Mouse (Mus musculus) lung, postnatal 0 days (tissue): Measurements from ENCODE around the gene Kifc1. TPM values are rescaled to one million over a fixed set of nuclear protein-coding genes. Genes with fewer than 3 reads are reported as not detected.
"Not testable (repeated sequence)": the region's sequence is repeated elsewhere in the genome, so short reads cannot be mapped to it uniquely, and the experiment has no call there.

Experiments
- ATAC-seq: fragments of 200-750 bp; cut with Nextera tagmentation; 2 replicates; pipeline ENCODE4 v1.8.0; 2017; ENCODE audit warnings: moderate library complexity
- DNase-seq: peaks from one replicate; pipeline ENCODE4 v3.0.0-alpha.2; 2016; ENCODE audit warnings: low spot score
- H3K27ac ChIP-seq: fragments of 300-500 bp; sonication (generic); 2 replicates; pipeline ENCODE4 v1.5.1; 2014; ENCODE audit warnings: antibody characterized with exemption, mild to moderate bottlenecking, low read length, mixed read lengths
- H3K27me3 ChIP-seq: fragments of 300-500 bp; sonication (generic); replicated peaks from 2 replicates; pipeline ENCODE4 v1.6.1; 2014; ENCODE audit warnings: low read length, mixed read lengths; ENCODE audit not compliant: insufficient read depth
- H3K36me3 ChIP-seq: fragments of 300-500 bp; sonication (generic); 2 replicates; pipeline ENCODE4 v1.6.1; 2014; ENCODE audit warnings: low read length, mixed read lengths; ENCODE audit not compliant: insufficient read depth
- H3K4me1 ChIP-seq: fragments of 300-500 bp; sonication (generic); 2 replicates; pipeline ENCODE4 v1.6.1; 2014; ENCODE audit warnings: antibody characterized with exemption, low read depth, low read length, mixed read lengths; ENCODE audit not compliant: insufficient read depth
- H3K4me2 ChIP-seq: fragments of 300-500 bp; sonication (generic); replicated peaks from 2 replicates; pipeline ENCODE4 v1.6.1; 2014; ENCODE audit warnings: low read depth, mild to moderate bottlenecking, low read length, moderate library complexity, mixed read lengths
- H3K4me3 ChIP-seq: fragments of 300-500 bp; sonication (generic); 2 replicates; pipeline ENCODE4 v1.5.1; 2014; ENCODE audit warnings: low read depth, low read length
- H3K9ac ChIP-seq: fragments of 300-500 bp; sonication (generic); replicated peaks from 2 replicates; pipeline ENCODE4 v1.6.1; 2014; ENCODE audit warnings: low read depth, mild to moderate bottlenecking
- H3K9me3 ChIP-seq: fragments of 300-500 bp; sonication (generic); 2 replicates; pipeline ENCODE4 v1.6.1; 2016; ENCODE audit warnings: low read length, mixed read lengths
- CTCF ChIP-seq: IDR thresholded peaks from 2 replicates; pipeline ENCODE4 v1.5.1; 2016; ENCODE audit warnings: antibody characterized with exemption, mild to moderate bottlenecking
- EP300 ChIP-seq: IDR thresholded peaks from 2 replicates; pipeline ENCODE4 v1.6.1; 2016; ENCODE audit warnings: antibody characterized with exemption, mild to moderate bottlenecking, control low read depth
- WGBS: fragments of 180-500 bp; shearing (Covaris S2); extraction: QIAGEN DNeasy Blood & Tissue Kit; methylation state at CpG from one replicate; pipeline ENCODE4 v1.1.7; 2014; 5-methylcytosine and 5-hydroxymethylcytosine counted together
- polyA plus RNA-seq: library from polyadenylated mRNA; unstranded; fragments of >200 nt; fragmentation: Nextera tagmentation; extraction: Ambion mirVana; gene quantifications from 2 replicates; pipeline ENCODE4 v1.2.1, GENCODE M21; 2015

Gene Kifc1
- polyA plus RNA-seq, 1 experiment from 2014 or later = 0.37 TPM

DNA sequence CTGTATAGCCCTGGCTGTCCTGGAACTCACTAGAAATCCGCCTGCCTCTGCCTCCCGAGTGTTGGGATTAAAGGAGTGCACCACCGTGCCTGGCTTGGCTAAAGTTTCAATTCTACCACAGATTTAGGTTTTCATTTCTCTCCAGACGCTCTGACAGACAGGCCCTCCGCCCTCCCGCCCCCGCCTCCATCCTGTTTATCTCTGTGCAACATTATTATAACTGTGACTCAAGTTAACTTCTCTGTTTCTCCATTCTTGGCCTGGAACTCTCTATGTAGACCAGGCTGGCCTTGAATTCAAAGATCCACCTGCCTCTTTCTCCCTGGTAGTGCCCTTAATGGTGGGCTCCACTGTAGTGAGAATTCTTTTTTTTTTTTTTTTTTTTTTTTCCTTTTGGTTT, 12.0 kb upstream of the Kifc1 start:
- Histone ChIP-seq H3K4me1 (no peaks in the 10 kb centered on the region), H3K9ac (no peak overlapping the region), H3K36me3 (no peaks in the 10 kb centered on the region), H3K4me3 (no peak overlapping the region), H3K4me2 (no peak overlapping the region), H3K9me3 (no peaks in the 10 kb centered on the region), H3K27me3 (no peaks in the 10 kb centered on the region), H3K27ac (no peak overlapping the region)
- no peak for DNase-seq
- WGBS = 57% methylated on average over 7 of the region's 7 CpGs
- TF ChIP-seq EP300 (no peak), CTCF (no peak)
- ATAC-seq = no peak

DNA sequence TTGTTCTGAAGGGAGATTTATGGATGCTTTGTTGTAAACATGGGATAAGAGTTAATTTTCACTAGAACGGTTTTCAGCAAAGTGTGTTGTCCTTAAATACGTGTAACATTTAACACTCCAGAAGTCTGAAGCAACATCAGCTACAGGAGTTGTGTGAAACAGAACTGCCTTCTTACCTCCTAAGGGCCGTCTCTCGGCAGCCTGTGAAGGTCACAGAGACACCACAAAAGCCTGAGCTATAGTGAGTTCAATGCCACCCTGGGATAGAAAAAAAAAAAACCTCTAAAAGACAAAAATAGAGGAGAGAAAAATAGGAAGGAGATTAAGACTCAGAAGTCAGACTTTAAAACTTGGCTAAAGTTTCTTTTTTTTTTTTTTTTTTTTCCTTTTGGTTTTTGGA, 11.6 kb upstream of the Kifc1 start:
- no peaks in the 10 kb centered on the region for H3K27me3 ChIP-seq
- DNase-seq (no peak), ATAC-seq (no peak)
- no peak overlapping the region for H3K9ac ChIP-seq
- no peaks in the 10 kb centered on the region for H3K4me1 ChIP-seq
- no peak for TF ChIP-seq EP300
- no peak for TF ChIP-seq CTCF
- no peak overlapping the region for H3K4me3 ChIP-seq
- no peaks in the 10 kb centered on the region for H3K36me3 ChIP-seq
- no peak overlapping the region for H3K4me2 ChIP-seq
- no peak overlapping the region for H3K27ac ChIP-seq
- 46% methylated on average over 4 of the region's 4 CpGs for WGBS
- no peaks in the 10 kb centered on the region for H3K9me3 ChIP-seq

DNA sequence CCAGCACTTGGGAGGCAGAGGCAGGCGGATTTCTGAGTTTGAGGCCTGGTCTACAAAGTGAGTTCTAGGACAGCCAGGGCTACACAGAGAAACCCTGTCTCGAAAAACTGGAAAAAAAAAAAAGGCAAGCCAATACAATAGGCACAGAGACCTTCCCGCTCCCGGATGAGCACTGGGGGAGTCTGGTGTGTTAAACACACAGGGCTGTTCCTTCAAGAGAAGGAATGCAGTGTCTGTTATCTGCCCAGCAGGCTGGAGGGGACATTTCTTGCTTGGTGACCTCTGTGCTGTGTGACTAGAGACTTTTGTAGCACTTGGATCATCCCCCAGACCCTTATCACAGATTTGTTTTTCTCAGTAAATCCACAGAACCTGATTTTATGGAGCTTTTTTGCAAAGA, 11.2 kb upstream of the Kifc1 start:
- 69% methylated on average over 4 of the region's 4 CpGs for WGBS
- Histone ChIP-seq H3K36me3 (no peaks in the 10 kb centered on the region), H3K9ac (no peak overlapping the region), H3K4me1 (no peaks in the 10 kb centered on the region), H3K4me3 (no peak overlapping the region), H3K4me2 (no peak overlapping the region), H3K9me3 (no peaks in the 10 kb centered on the region), H3K27ac (no peak overlapping the region), H3K27me3 (no peaks in the 10 kb centered on the region)
- DNase-seq (no peak), ATAC-seq (no peak)
- TF ChIP-seq EP300 (no peak), CTCF (no peak)

DNA sequence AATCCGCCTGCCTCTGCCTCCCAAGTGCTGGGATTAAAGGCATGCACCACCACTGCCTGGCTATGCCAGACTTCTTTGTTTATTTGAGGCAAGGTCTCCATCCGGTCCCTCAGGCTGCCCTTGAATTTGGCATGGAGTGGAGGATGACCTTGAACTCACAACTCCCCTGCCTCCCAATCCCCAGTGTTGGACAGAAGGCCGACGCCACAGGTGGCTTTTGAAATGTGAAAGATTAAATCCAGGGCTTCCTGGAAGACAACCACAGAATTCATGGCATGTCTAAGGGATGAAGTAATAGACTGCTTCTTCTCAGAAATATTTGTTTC, 10.5 kb upstream of the Kifc1 start:
- H3K4me3 ChIP-seq = no peak overlapping the region
- H3K4me1 ChIP-seq = no peaks in the 10 kb centered on the region
- no peaks in the 10 kb centered on the region for H3K27me3 ChIP-seq
- no peak for ATAC-seq
- TF ChIP-seq EP300 (no peak), CTCF (no peak)
- H3K27ac ChIP-seq = no peak overlapping the region
- WGBS = 69% methylated on average over 4 of the region's 4 CpGs
- no peak overlapping the region for H3K4me2 ChIP-seq
- no peaks in the 10 kb centered on the region for H3K36me3 ChIP-seq
- no peak overlapping the region for H3K9ac ChIP-seq
- no peaks in the 10 kb centered on the region for H3K9me3 ChIP-seq
- no peak for DNase-seq

DNA sequence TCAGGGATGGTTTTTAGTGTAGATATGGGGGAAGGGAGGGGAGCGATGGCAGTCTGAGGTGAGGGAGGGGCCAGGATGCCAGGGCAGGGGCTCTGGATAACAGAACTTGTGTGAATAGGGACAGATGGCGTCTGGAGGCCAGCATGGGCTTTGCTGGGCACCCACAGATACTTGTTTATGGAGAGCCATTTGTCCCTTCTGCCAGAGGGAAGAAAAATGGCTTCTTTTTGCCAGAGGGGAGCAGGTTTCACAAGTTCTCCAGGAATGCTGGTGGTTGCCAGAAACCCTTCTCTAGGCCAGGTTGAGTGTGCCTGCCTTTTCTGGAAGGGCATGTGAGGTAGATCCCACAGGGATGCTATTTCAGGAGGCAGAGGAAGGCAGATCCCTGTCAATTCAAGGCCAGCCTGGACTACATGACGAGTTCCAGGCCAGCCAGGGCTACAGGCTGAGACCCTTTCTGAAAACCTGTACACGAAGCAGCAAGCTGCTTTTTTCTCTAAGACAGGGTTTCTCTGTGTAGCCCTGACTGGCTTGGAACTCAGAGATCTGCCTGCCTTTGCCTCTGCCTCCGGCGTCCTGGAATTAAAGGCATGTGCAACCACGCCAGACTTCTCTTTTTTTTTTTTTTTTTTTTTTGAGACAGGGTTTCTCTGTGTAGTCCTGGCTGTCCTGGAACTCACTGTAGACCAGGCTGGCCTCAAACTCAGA, 10.0 kb upstream of the Kifc1 start:
- Histone ChIP-seq H3K9me3 (no peaks in the 10 kb centered on the region), H3K36me3 (no peaks in the 10 kb centered on the region), H3K9ac (no peak overlapping the region), H3K4me2 (no peak overlapping the region), H3K27ac (no peak overlapping the region), H3K4me3 (no peak overlapping the region), H3K4me1 (no peaks in the 10 kb centered on the region), H3K27me3 (no peaks in the 10 kb centered on the region)
- WGBS = 52% methylated on average over 7 of the region's 7 CpGs
- TF ChIP-seq EP300 = no peak
- TF ChIP-seq CTCF = no peak
- ATAC-seq (no peak), DNase-seq (no peak)

DNA sequence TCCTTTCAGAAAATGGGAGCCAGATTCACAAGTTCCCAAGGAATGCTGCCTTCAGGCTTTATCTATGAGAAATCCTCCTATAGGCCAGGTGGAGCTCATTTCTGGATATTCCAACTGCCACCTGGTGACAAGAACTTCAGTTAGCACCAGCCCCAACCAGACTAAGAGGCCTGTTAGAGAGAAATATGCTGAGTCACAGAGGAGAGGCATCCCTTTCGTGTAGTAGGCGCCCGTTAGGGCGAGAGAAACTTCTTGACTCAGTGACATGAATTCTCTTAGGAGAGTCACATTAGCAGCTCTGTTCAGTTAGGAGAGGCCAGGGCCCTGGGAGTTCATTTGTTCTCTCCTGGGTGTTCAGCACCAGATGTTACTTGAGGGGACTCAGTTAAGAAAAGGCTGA, 9.2 kb upstream of the Kifc1 start:
- Histone ChIP-seq H3K27me3 (no peaks in the 10 kb centered on the region), H3K9me3 (no peaks in the 10 kb centered on the region), H3K9ac (no peak overlapping the region), H3K4me3 (no peak overlapping the region), H3K4me2 (no peak overlapping the region), H3K4me1 (no peaks in the 10 kb centered on the region), H3K27ac (no peak overlapping the region), H3K36me3 (no peaks in the 10 kb centered on the region)
- WGBS = 56% methylated on average over 4 of the region's 4 CpGs
- TF ChIP-seq CTCF (no peak), EP300 (no peak)
- DNase-seq (no peak), ATAC-seq (no peak)

DNA sequence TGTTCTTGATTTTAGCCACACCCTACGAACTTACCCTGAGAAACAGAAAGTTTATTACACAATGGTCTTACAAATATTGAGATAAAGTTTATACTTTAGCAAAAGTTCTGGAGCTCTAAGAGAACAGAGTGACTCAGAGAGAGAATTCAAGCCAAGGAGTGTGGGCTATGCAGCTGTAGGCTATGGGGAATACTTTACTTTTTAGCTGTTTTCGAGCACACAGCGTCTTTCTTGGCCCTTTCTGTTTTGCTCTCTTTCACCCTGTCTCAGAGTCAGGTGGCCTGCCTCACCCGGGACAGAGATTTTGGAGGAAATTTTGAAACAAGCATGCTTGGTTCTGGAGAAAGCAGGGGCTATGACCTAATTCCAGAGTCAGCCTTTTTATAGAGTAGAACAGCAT, 7.7 kb upstream of the Kifc1 start:
- H3K9ac ChIP-seq, ATAC-seq, H3K4me3 ChIP-seq, DNase-seq, H3K27ac ChIP-seq, H3K36me3 ChIP-seq, H3K27me3 ChIP-seq, H3K9me3 ChIP-seq, H3K4me2 ChIP-seq, H3K4me1 ChIP-seq: not testable (repeated sequence)
- 82% methylated on average over 4 of the region's 4 CpGs for WGBS
